In genomic region chr8:124404471-124405260, GRCm38 (mm10) we compare ENCODE assay signal across 12 mouse cellular contexts. TPM values are rescaled to one million over a fixed set of nuclear protein-coding genes. Genes with fewer than 3 reads are reported as not detected.
DNase-seq lines count a peak whose midpoint lies in the region; ATAC-seq and TF ChIP-seq lines count a peak whose summit lies in the region.
"Had no signal": no experiment of that assay in that cellular context is flagged by ENCODE, and none has a peak within 500 bp of the region (broad histone marks: within the 10 kb centered on the region; RNA-seq: fewer than 3 reads in every experiment).

No protein-coding gene starts in this region.

- no peak overlapping the region for H3K4me3 ChIP-seq in layer of hippocampus, adult 2 months
- H3K4me3 ChIP-seq in cortical plate, adult 2 months (ENCODE audit: insufficient read depth, low read length), result no peak overlapping the region
- H3K4me3 ChIP-seq in hindbrain, embryonic 16.5 days (ENCODE audit: low read length), result no peak overlapping the region
- no peak overlapping the region for H3K4me3 ChIP-seq in lung, postnatal 0 days (ENCODE audit: low read depth, low read length)
- no peak overlapping the region for H3K4me3 ChIP-seq in lung, adult 2 months (replicated peaks; ENCODE audit: extremely low read depth, low read depth, low read length)
- H3K4me3 ChIP-seq: embryonic facial prominence, embryonic 15.5 days; heart, embryonic 13.5 days; limb, embryonic 15.5 days had no signal

- no peak for DNase-seq in layer of hippocampus, adult 2 months (ENCODE audit: low spot score in 2 of 2)
- DNase-seq in layer of hippocampus, adult 11-12 months (ENCODE audit: low spot score), result no peak
- DNase-seq in brain, adult 2 months (ENCODE audit: low read depth, low spot score), result peak; percentile 77
- DNase-seq in lung, postnatal 0 days (ENCODE audit: low spot score), result no peak
- no peak for DNase-seq in lung, adult 2 months
- no peak for DNase-seq in right cerebral cortex, postnatal 14 days
- DNase-seq: right cerebral cortex, adult 18-20 months had no signal

- 55% methylated on average over 11 of the region's 12 CpGs for WGBS in hindbrain, embryonic 16.5 days
- 73% methylated on average over 11 of the region's 12 CpGs for WGBS in lung, postnatal 0 days
- 74% methylated on average over 11 of the region's 12 CpGs for WGBS in lung, adult 2 months

- peak overlapping the region; percentile 74; the same call in 1 of the 2 replicates for H3K27ac ChIP-seq in layer of hippocampus, adult 2 months
- 0 out of 2 replicates have a peak overlapping the region, but pooled peaks have one; percentile 12 for H3K27ac ChIP-seq in cortical plate, adult 2 months (ENCODE audit: insufficient read depth, low read length)
- H3K27ac ChIP-seq in hindbrain, embryonic 16.5 days (ENCODE audit: low read depth, low read length), result 0 out of 2 replicates have a peak overlapping the region, but pooled peaks have one; percentile 32
- H3K27ac ChIP-seq in lung, postnatal 0 days (ENCODE audit: low read length), result no peak overlapping the region
- H3K27ac ChIP-seq: embryonic facial prominence, embryonic 15.5 days; heart, embryonic 13.5 days; limb, embryonic 15.5 days had no signal

- peaks cover 7% of the 10 kb centered on the region for H3K4me1 ChIP-seq in cortical plate, adult 2 months (ENCODE audit: control insufficient read depth, insufficient read depth, low read length)
- peaks cover 2% of the 10 kb centered on the region; the same call in 1 of the 2 replicates for H3K4me1 ChIP-seq in hindbrain, embryonic 16.5 days (ENCODE audit: control insufficient read depth, insufficient read depth, low read depth, low read length)
- H3K4me1 ChIP-seq in lung, postnatal 0 days (ENCODE audit: insufficient read depth, low read depth, low read length), result no peaks in the 10 kb centered on the region
- no peaks in the 10 kb centered on the region for H3K4me1 ChIP-seq in lung, adult 2 months (ENCODE audit: control insufficient read depth, insufficient read depth, low read length)
- H3K4me1 ChIP-seq: embryonic facial prominence, embryonic 15.5 days had no signal

- no peak overlapping the region for H3K4me2 ChIP-seq in hindbrain, embryonic 16.5 days (ENCODE audit: low read length)
- no peak overlapping the region for H3K4me2 ChIP-seq in lung, postnatal 0 days (replicated peaks; ENCODE audit: low read depth, low read length)
- H3K4me2 ChIP-seq: embryonic facial prominence, embryonic 15.5 days; heart, embryonic 13.5 days; limb, embryonic 15.5 days had no signal

- no peak for TF ChIP-seq CTCF in layer of hippocampus, adult 2 months (conservative IDR thresholded peaks at IDR 0.05)
- no peak for TF ChIP-seq CTCF in cortical plate, adult 2 months (IDR thresholded peaks at IDR 0.05; ENCODE audit: extremely low read depth, insufficient read depth, low read length)
- TF ChIP-seq CTCF in lung, postnatal 0 days (IDR thresholded peaks at IDR 0.05), result no peak
- no peak for TF ChIP-seq CTCF in lung, adult 2 months (IDR thresholded peaks at IDR 0.05; ENCODE audit: insufficient read depth, low read length)

- no peak overlapping the region for H3K9ac ChIP-seq in hindbrain, embryonic 16.5 days (ENCODE audit: low read depth, low read length)
- H3K9ac ChIP-seq in lung, postnatal 0 days (replicated peaks; ENCODE audit: low read depth), result no peak overlapping the region
- H3K9ac ChIP-seq: embryonic facial prominence, embryonic 15.5 days; heart, embryonic 13.5 days; limb, embryonic 15.5 days had no signal

- no peaks in the 10 kb centered on the region for H3K36me3 ChIP-seq in hindbrain, embryonic 16.5 days (ENCODE audit: control insufficient read depth, insufficient read depth, low read length)
- no peaks in the 10 kb centered on the region for H3K36me3 ChIP-seq in lung, postnatal 0 days (ENCODE audit: insufficient read depth, low read length)
- H3K36me3 ChIP-seq: embryonic facial prominence, embryonic 15.5 days; heart, embryonic 13.5 days; limb, embryonic 15.5 days had no signal

- no peak for TF ChIP-seq EP300 in lung, postnatal 0 days (IDR thresholded peaks at IDR 0.05)

- ATAC-seq in hindbrain, embryonic 16.5 days, result peak; percentile 46; the same call in 1 of the 2 replicates
- no peak for ATAC-seq in lung, postnatal 0 days

- TF ChIP-seq POLR2A in cortical plate, adult 2 months (IDR thresholded peaks at IDR 0.05; ENCODE audit: extremely low read depth, insufficient read depth, low read length), result no peak
- TF ChIP-seq POLR2A in lung, adult 2 months (IDR thresholded peaks at IDR 0.05; ENCODE audit: borderline replicate concordance, extremely low read depth, low read depth, low read length), result no peak

- H3K27me3 ChIP-seq in hindbrain, embryonic 16.5 days (replicated peaks; ENCODE audit: control insufficient read depth, insufficient read depth, low read length), result no peaks in the 10 kb centered on the region
- H3K27me3 ChIP-seq in lung, postnatal 0 days (replicated peaks; ENCODE audit: insufficient read depth, low read length), result no peaks in the 10 kb centered on the region
- H3K27me3 ChIP-seq: embryonic facial prominence, embryonic 15.5 days; heart, embryonic 13.5 days; limb, embryonic 15.5 days had no signal

- H3K9me3 ChIP-seq in hindbrain, embryonic 16.5 days (ENCODE audit: control insufficient read depth, low read length), result no peaks in the 10 kb centered on the region
- no peaks in the 10 kb centered on the region for H3K9me3 ChIP-seq in lung, postnatal 0 days (ENCODE audit: low read length)
- H3K9me3 ChIP-seq: embryonic facial prominence, embryonic 15.5 days; heart, embryonic 13.5 days; limb, embryonic 15.5 days had no signal

RNA-seq across cellular contexts. Expression of gene Pgbd5, which starts 34.8 kb away (rescaled TPM):
- total RNA-seq in layer of hippocampus, adult 2 months (2021), result 100 to 1,000 TPM; 291 to 304 TPM
- 184 and 196 TPM in 2 replicates for polyA plus RNA-seq in cortical plate, adult 2 months (2012; rRNA removed)
- polyA plus RNA-seq in hindbrain, embryonic 16.5 days (2015; fragmentation: Nextera tagmentation; extraction: Ambion mirVana), result 12.8 and 13.6 TPM in 2 replicates
- 5.0 and 5.6 TPM in 2 replicates for polyA plus RNA-seq in lung, postnatal 0 days (2015; fragmentation: Nextera tagmentation; extraction: Ambion mirVana)
- polyA plus RNA-seq in lung, adult 2 months (2012; rRNA removed), result 0.46 and 0.48 TPM in 2 replicates

Comparison
In these comparisons a context has a peak if more than half of its experiments do, and no peak if none do; other contexts are left out.
1. RNA of gene Pgbd5, which starts 34.8 kb away (polyA plus RNA-seq): 184 to 196 TPM in cortical plate, adult 2 months; 12.8 to 13.6 TPM in hindbrain, embryonic 16.5 days, 5.0 to 5.6 TPM in lung, postnatal 0 days and 0.46 to 0.48 TPM in lung, adult 2 months; every median in the first group is over 10 times any median in the second.